Mouse (Mus musculus) embryonic facial prominence, embryonic 15.5 days (tissue): Measurements from ENCODE around the gene Med13l. TPM values are rescaled to one million over a fixed set of nuclear protein-coding genes. Genes with fewer than 3 reads are reported as not detected.

Experiments
- ATAC-seq: fragments of 200-750 bp; cut with Nextera tagmentation; 2 replicates; pipeline ENCODE4 v1.8.0; 2017; ENCODE audit warnings: low read depth, moderate TSS enrichment; ENCODE audit not compliant: insufficient number of reproducible peaks, low FRiP score, low TSS enrichment
- H3K27ac ChIP-seq: fragments of 300-500 bp; sonication (generic); replicated peaks from 2 replicates; pipeline ENCODE4 v1.5.1; 2015; ENCODE audit warnings: mild to moderate bottlenecking, inconsistent platforms
- H3K27me3 ChIP-seq: fragments of 300-500 bp; sonication (generic); 2 replicates; pipeline ENCODE4 v1.6.1; 2015; ENCODE audit warnings: inconsistent platforms
- H3K36me3 ChIP-seq: fragments of 300-500 bp; sonication (generic); 2 replicates; pipeline ENCODE4 v1.6.1; 2015; ENCODE audit warnings: mild to moderate bottlenecking, inconsistent platforms
- H3K4me1 ChIP-seq: fragments of 300-500 bp; sonication (generic); 2 replicates; pipeline ENCODE4 v1.6.1; 2015; ENCODE audit warnings: inconsistent platforms
- H3K4me2 ChIP-seq: fragments of 300-500 bp; sonication (generic); replicated peaks from 2 replicates; pipeline ENCODE4 v1.6.1; 2015; ENCODE audit warnings: mild to moderate bottlenecking, inconsistent platforms
- H3K4me3 ChIP-seq: fragments of 300-500 bp; sonication (generic); replicated peaks from 2 replicates; pipeline ENCODE4 v1.5.1; 2015; ENCODE audit warnings: mild to moderate bottlenecking, inconsistent platforms
- H3K9ac ChIP-seq: fragments of 300-500 bp; sonication (generic); 2 replicates; pipeline ENCODE4 v1.6.1; 2015; ENCODE audit warnings: inconsistent platforms
- H3K9me3 ChIP-seq: fragments of 300-500 bp; sonication (generic); replicated peaks from 2 replicates; pipeline ENCODE4 v1.6.1; 2016; ENCODE audit warnings: inconsistent platforms
- WGBS: fragments of 180-500 bp; shearing (Covaris S2); methylation state at CpG from one replicate; pipeline ENCODE4 v1.1.7; 2015; 5-methylcytosine and 5-hydroxymethylcytosine counted together
- polyA plus RNA-seq: library from polyadenylated mRNA; unstranded; fragments of >200 nt; fragmentation: Nextera tagmentation; extraction: Ambion mirVana; gene quantifications from 2 replicates; pipeline ENCODE4 v1.2.1, GENCODE M21; 2015

Med13l gene
- polyA plus RNA-seq, 1 experiment from 2014 or later = 14.8 TPM

DNA sequence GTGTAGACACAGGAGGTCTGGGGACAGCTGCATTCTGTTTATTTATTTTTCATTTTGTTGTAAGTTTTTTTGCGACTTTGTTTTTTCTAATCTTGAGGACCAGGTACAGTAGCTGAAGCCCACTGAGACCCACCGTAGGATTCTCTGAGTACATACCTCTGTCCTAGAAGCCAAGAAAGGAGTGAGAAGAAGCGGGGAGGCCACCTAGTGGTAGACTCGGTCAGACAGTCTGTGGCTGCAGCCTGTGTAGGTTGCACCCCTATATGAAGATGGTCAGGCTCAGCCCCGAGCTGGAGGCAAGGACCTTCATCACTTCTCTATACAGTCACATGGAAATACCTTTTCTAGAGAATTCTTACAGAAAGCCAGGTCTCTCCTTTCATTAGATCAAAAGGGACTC is 202.9 kb downstream of the Med13l start:
- no peak overlapping the region for H3K27ac ChIP-seq
- no peaks in the 10 kb centered on the region for H3K27me3 ChIP-seq
- H3K9me3 ChIP-seq = no peaks in the 10 kb centered on the region
- 58% methylated on average over 5 of the region's 5 CpGs for WGBS
- H3K4me2 ChIP-seq = no peak overlapping the region
- no peak overlapping the region for H3K9ac ChIP-seq
- H3K4me3 ChIP-seq = no peak overlapping the region
- H3K36me3 ChIP-seq = peaks cover 60% of the 10 kb centered on the region
- no peak; the same call in 1 of the 2 replicates for ATAC-seq
- H3K4me1 ChIP-seq = no peaks in the 10 kb centered on the region

DNA sequence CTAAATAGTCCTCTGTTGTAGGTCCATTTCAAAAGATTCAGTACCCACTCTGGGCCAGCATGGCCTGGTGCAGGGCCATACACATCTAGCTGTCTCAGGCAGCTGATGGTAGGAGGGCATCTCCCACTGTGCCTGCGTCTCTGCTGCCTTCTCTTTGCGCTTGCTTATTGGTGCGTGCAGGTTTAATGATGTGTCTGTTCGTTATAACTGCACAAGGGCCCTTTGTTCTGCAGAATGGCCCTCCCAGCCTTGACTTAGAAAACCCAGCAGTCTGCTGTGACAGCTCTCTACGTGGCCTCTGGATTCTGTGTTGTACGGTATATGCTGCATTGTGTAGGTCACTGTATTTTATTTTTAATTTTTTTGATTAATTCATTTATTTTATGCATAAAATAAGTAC is 208.7 kb downstream of the Med13l start:
- Histone ChIP-seq H3K4me1 (no peaks in the 10 kb centered on the region), H3K4me3 (no peak overlapping the region), H3K9me3 (no peaks in the 10 kb centered on the region), H3K36me3 (0 out of 2 replicates have a peak, but pooled peaks cover 4% of the 10 kb centered on the region), H3K9ac (no peak overlapping the region), H3K4me2 (no peak overlapping the region), H3K27me3 (peaks cover 5% of the 10 kb centered on the region; the same call in 1 of the 2 replicates), H3K27ac (no peak overlapping the region)
- ATAC-seq = no peak
- 60% methylated on average over 6 of the region's 6 CpGs for WGBS

GRCm38 (mm10) chr5:118773866-118774265 is 213.4 kb downstream of the Med13l start:
- Histone ChIP-seq H3K27me3 (peaks cover 5% of the 10 kb centered on the region; the same call in 1 of the 2 replicates), H3K4me3 (no peak overlapping the region), H3K4me1 (no peaks in the 10 kb centered on the region), H3K4me2 (no peak overlapping the region), H3K9me3 (no peaks in the 10 kb centered on the region), H3K9ac (no peak overlapping the region), H3K27ac (no peak overlapping the region), H3K36me3 (no peaks in the 10 kb centered on the region)
- 21% methylated on average over 3 of the region's 3 CpGs for WGBS
- ATAC-seq = peak; percentile 46; the same call in 1 of the 2 replicates

DNA sequence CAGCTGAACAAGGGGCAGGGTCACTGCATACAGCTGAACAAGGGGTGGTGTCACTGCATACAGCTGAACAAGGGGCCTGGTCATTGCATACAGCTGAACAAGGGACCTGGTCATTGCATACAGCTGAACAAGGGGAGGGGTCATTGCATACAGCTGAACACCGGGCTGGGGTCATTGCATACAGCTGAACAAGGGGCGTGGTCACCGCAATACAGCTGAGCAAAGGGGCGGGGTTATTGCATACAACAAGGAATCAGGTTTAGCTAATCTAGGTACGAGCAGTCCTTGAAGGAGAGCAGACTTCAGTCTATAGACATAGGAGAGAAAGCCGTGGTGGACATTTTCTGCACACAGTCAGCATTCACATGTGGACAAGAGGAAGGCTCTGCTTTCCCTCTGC is 215.9 kb downstream of the Med13l start:
- H3K9ac ChIP-seq = no peak overlapping the region
- H3K9me3 ChIP-seq = no peaks in the 10 kb centered on the region
- H3K27ac ChIP-seq = no peak overlapping the region
- WGBS = 79% methylated on average over 6 of the region's 6 CpGs
- no peak overlapping the region for H3K4me3 ChIP-seq
- H3K27me3 ChIP-seq = peaks cover 15% of the 10 kb centered on the region
- ATAC-seq = no peak
- H3K4me1 ChIP-seq = no peaks in the 10 kb centered on the region
- no peaks in the 10 kb centered on the region for H3K36me3 ChIP-seq
- H3K4me2 ChIP-seq = no peak overlapping the region

GRCm38 (mm10) chr5:118781598-118781997 is 221.1 kb downstream of the Med13l start:
- Histone ChIP-seq H3K4me3 (no peak overlapping the region), H3K36me3 (no peaks in the 10 kb centered on the region), H3K27ac (no peak overlapping the region), H3K27me3 (peaks cover 11% of the 10 kb centered on the region), H3K4me1 (no peaks in the 10 kb centered on the region), H3K9me3 (no peaks in the 10 kb centered on the region), H3K4me2 (no peak overlapping the region), H3K9ac (no peak overlapping the region)
- 13% methylated on average over 17 of the region's 17 CpGs for WGBS
- ATAC-seq = peak; percentile 17; the same call in 1 of the 2 replicates

- H3K4me2 ChIP-seq = no peak overlapping the region
- H3K9me3 ChIP-seq = no peaks in the 10 kb centered on the region
- peaks cover 11% of the 10 kb centered on the region for H3K27me3 ChIP-seq
- no peak overlapping the region for H3K27ac ChIP-seq
- H3K4me1 ChIP-seq = no peaks in the 10 kb centered on the region
- WGBS = 71% methylated on average over 3 of the region's 3 CpGs
- no peak overlapping the region for H3K9ac ChIP-seq
- H3K36me3 ChIP-seq = no peaks in the 10 kb centered on the region
- H3K4me3 ChIP-seq = no peak overlapping the region
- ATAC-seq = no peak
Observed at GRCm38 (mm10) chr5:118782139-118782538, 221.7 kb downstream of the Med13l start.

DNA sequence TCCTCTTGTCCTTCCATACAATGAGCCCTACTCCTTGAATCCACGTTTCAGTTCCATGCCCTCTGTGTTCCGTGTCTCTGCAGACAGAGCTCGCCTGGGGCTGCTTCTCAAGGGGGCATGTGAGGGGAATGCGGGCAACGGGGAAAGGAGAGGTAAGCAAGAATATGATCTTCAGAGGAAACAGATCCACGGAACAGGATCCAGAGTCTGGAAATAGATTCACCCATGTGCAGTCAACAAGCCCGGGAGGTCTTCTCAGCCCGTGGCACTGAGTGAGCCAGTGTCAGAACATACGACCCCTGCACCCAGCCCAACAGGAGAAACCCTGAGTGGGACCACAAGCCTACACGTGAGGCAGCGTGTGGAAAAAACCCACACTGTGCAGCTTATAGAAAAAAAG is 228.7 kb downstream of the Med13l start:
- H3K4me2 ChIP-seq = no peak overlapping the region
- no peak overlapping the region for H3K9ac ChIP-seq
- no peak overlapping the region for H3K27ac ChIP-seq
- no peak for ATAC-seq
- no peak overlapping the region for H3K4me3 ChIP-seq
- 68% methylated on average over 11 of the region's 11 CpGs for WGBS
- H3K9me3 ChIP-seq = no peaks in the 10 kb centered on the region
- H3K36me3 ChIP-seq = no peaks in the 10 kb centered on the region
- H3K27me3 ChIP-seq = no peaks in the 10 kb centered on the region
- H3K4me1 ChIP-seq = no peaks in the 10 kb centered on the region

DNA sequence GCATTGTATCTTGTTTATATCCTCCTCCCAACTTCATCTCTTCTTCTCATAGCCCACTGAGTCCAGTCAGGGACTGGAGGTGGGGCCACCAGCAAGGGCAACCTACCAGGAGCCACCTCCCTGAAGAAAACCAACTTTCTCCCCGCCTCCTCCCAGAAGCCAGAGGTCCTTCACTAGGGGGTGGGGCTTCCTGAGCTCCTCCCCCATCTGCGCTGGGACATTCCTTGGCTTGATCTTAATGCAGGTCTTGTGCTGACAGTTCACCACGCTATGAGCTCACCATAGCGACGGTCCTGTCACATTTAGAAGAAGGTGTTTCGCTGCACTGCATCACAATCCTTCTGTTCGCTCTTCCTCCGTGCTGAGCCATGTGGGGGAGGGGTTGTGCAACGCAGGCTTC is 229.3 kb downstream of the Med13l start:
- Histone ChIP-seq H3K27ac (no peak overlapping the region), H3K4me3 (no peak overlapping the region), H3K4me2 (no peak overlapping the region), H3K27me3 (no peaks in the 10 kb centered on the region), H3K9ac (no peak overlapping the region), H3K9me3 (no peaks in the 10 kb centered on the region), H3K4me1 (no peaks in the 10 kb centered on the region), H3K36me3 (no peaks in the 10 kb centered on the region)
- ATAC-seq = no peak
- WGBS = 76% methylated on average over 9 of the region's 9 CpGs

DNA sequence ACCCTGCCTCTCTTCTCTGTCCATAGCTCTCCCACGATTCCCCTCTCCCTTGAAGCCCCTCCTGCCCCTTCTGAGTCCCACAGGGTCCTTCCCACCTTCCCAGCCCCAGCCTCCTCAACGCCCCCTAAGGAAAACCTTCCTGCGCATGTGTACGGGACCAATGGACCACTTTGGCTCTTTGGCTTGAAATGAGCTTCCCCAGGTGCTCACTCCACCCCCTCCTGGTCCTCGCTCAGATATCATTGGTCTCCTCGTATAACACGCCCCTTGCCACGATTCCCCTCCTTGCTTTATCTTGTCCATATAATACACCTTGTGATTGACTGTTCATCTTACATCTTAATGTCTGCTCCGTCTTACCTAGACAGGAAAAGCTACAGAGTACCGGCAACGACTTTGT is 237.3 kb downstream of the Med13l start:
- Histone ChIP-seq H3K4me1 (no peaks in the 10 kb centered on the region), H3K4me2 (no peak overlapping the region), H3K4me3 (no peak overlapping the region), H3K27me3 (no peaks in the 10 kb centered on the region), H3K9ac (no peak overlapping the region), H3K36me3 (no peaks in the 10 kb centered on the region), H3K9me3 (no peaks in the 10 kb centered on the region), H3K27ac (no peak overlapping the region)
- no peak for ATAC-seq
- 92% methylated on average over 11 of the region's 11 CpGs for WGBS

- Histone ChIP-seq H3K4me2 (no peak overlapping the region), H3K27ac (no peak overlapping the region), H3K9ac (no peak overlapping the region), H3K4me1 (no peaks in the 10 kb centered on the region), H3K27me3 (no peaks in the 10 kb centered on the region), H3K9me3 (no peaks in the 10 kb centered on the region), H3K36me3 (no peaks in the 10 kb centered on the region), H3K4me3 (no peak overlapping the region)
- ATAC-seq = no peak
- 33% methylated on average over 5 of the region's 5 CpGs for WGBS
Observed at GRCm38 (mm10) chr5:118801592-118801991, 241.1 kb downstream of the Med13l start.

DNA sequence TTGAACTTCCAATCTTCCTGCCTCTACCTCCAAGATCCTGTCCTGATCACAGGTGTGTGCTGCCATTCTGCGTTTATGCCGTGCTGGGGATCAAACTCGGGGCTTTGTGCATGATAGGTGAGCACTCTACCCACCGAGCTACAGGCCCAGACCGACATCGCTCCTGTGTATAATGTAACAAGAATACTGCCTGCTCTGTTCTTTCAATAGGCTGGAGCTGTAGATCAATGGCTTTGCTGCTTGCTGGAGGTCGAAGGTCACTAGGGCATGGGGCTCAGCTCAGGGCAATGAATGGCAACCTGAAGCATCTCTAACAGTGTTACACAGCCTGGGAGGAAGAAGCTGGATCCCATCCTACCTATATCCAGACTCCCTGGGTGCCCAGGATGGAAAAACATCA is 241.6 kb downstream of the Med13l start:
- Histone ChIP-seq H3K4me3 (no peak overlapping the region), H3K4me2 (no peak overlapping the region), H3K9me3 (no peaks in the 10 kb centered on the region), H3K4me1 (no peaks in the 10 kb centered on the region), H3K27me3 (no peaks in the 10 kb centered on the region), H3K36me3 (no peaks in the 10 kb centered on the region), H3K27ac (no peak overlapping the region), H3K9ac (no peak overlapping the region)
- WGBS = 72% methylated on average over 7 of the region's 7 CpGs
- ATAC-seq = no peak

DNA sequence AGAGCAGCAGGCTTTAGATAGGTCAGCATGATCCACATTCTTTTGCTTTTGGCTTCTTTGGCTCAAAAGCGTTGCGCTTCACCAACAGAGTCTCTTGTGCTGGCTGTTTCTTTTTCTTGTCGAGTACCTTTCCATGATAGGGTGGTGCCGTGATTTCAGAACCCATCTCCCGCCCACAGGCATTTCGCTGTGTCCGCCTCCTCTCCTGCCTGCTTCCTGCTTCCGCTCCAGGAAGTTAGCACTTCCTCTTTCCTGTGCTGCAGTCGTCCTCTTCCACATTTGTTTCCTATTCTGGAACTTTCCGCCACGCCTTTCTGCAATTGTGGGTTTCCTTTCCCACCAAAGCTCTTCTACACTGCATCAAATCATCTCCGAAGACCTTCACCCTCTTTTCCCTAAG is 248.5 kb downstream of the Med13l start:
- no peak for ATAC-seq
- WGBS = 84% methylated on average over 12 of the region's 12 CpGs

More for the DNA sequence above, 248.5 kb downstream of the Med13l start:
- no peak overlapping the region for H3K27ac ChIP-seq
- no peaks in the 10 kb centered on the region for H3K27me3 ChIP-seq
- no peaks in the 10 kb centered on the region for H3K36me3 ChIP-seq
- no peak overlapping the region for H3K4me2 ChIP-seq
- H3K9ac ChIP-seq = no peak overlapping the region
- H3K4me1 ChIP-seq = peaks cover 8% of the 10 kb centered on the region; the same call in 1 of the 2 replicates
- no peak overlapping the region for H3K4me3 ChIP-seq
- no peaks in the 10 kb centered on the region for H3K9me3 ChIP-seq
